Mouse (Mus musculus) liver, embryonic 14.5 days (tissue): Measurements from ENCODE around the gene Stk26.

Experiments
- CTCF ChIP-seq: IDR thresholded peaks from 2 replicates; pipeline ENCODE4 v1.5.1; 2016; ENCODE audit warnings: antibody characterized with exemption, low read depth, control low read depth
- EP300 ChIP-seq: IDR thresholded peaks from 2 replicates; pipeline ENCODE4 v1.6.1; 2016; ENCODE audit warnings: antibody characterized with exemption, low read depth

DNA sequence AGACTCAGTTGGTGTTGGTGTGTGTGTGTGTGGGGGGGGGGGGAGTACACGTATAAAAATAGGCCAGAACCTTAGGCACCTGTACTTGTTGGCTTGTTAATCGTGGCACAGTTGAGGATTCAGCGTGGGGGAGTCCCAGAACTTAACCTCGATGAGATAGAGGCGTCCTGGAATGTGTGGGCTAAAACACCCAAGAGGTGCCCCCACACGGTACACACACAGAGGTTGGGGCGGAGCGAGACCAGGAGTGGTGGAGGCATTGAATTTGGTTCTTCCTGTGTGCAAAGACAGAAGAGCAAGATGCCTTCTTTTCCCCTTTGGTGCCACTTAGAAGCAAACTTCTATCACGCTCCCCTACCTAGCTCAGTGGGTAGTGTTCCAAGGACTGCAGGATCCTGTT is 1.2 kb downstream of the Stk26 start:
- TF ChIP-seq CTCF (no peak), EP300 (no peak)
